Mouse (Mus musculus): ENCODE data around the gene Doc2a. TPM values are rescaled to one million over a fixed set of nuclear protein-coding genes. Genes with fewer than 3 reads are reported as not detected.
A peak's percentile ranks its signal among the peaks of the same experiment; 100 is the strongest.
"Not testable (repeated sequence)": the region's sequence is repeated elsewhere in the genome, so short reads cannot be mapped to it uniquely, and the experiment has no call there.

Gene Doc2a
- polyA plus RNA-seq, 1 experiment from 2014 or later: 0.15 TPM

DNA sequence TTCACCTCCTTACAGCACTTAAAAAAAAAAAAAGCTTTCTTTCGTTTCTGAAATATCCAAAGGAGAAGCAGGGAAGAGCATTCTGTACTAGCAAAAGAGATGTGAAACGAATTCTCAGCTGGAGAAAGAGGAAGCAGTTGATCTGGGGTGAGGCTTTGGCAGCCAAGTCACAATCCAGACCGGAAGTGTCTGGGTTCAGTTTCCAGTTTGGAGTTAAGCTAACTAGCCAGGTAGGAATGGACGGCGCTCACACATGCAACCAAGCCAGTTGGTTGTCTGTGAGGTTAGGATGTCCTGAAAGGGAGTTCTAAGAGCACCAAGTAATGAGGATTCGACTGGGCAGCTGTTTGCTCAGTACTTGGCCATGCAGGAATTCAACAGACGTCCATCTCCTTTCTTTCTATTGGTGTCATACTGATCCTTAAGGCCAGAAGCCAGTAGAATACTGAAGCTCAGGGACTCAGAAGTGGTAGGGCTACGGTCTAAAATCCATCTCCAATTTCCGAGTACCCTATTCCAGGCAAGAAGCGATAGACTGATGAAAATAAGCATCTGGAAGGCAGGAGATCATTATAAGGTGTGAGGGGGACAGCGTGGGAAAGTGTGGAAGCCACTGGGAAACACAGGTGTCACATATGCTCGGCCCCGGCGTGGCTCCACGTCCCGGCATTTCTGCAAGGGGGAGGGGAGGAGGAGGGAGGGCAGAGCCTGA is 50.3 kb downstream of the Doc2a start:
- Histone ChIP-seq H3K4me2 (replicated peaks; ENCODE audit: low read depth) (peak overlapping the region; percentile 79), H3K4me3 (ENCODE audit: low read depth, low read length) (peak overlapping the region; percentile 69), H3K4me1 (replicated peaks; ENCODE audit: control insufficient read depth, insufficient read depth) (no peaks in the 10 kb centered on the region; the same call in 1 of the 2 replicates), H3K27me3 (ENCODE audit: control insufficient read depth, insufficient read depth, low read length) (no peaks in the 10 kb centered on the region), H3K36me3 (ENCODE audit: control insufficient read depth, insufficient read depth, low read length) (no peaks in the 10 kb centered on the region), H3K9me3 (ENCODE audit: control insufficient read depth, low read length) (no peaks in the 10 kb centered on the region), H3K27ac (replicated peaks) (peak overlapping the region; percentile 87), H3K9ac (ENCODE audit: low read length) (peak overlapping the region; percentile 80)
- ATAC-seq (ENCODE audit: low FRiP score, low TSS enrichment): peak; percentile 19; the same call in 1 of the 2 replicates
- TF ChIP-seq CTCF (IDR thresholded peaks at IDR 0.05; ENCODE audit: low read depth) (no peak), EP300 (optimal IDR thresholded peaks at IDR 0.05) (no peak)
- 16% methylated on average over 16 of the region's 16 CpGs for WGBS
- peak; percentile 20 for DNase-seq (ENCODE audit: low spot score)

GRCm38 (mm10) chr7:126898102-126898990 is 51.1 kb downstream of the Doc2a start:
- Histone ChIP-seq H3K27me3 (ENCODE audit: control insufficient read depth, insufficient read depth, low read length) (no peaks in the 10 kb centered on the region), H3K9me3 (ENCODE audit: control insufficient read depth, low read length) (no peaks in the 10 kb centered on the region), H3K27ac (replicated peaks) (peak overlapping the region; percentile 87), H3K36me3 (ENCODE audit: control insufficient read depth, insufficient read depth, low read length) (no peaks in the 10 kb centered on the region), H3K4me3 (ENCODE audit: low read depth, low read length) (peak overlapping the region; percentile 69), H3K4me2 (replicated peaks; ENCODE audit: low read depth) (peak overlapping the region; percentile 79), H3K9ac (ENCODE audit: low read length) (peak overlapping the region; percentile 80), H3K4me1 (replicated peaks; ENCODE audit: control insufficient read depth, insufficient read depth) (no peaks in the 10 kb centered on the region; the same call in 1 of the 2 replicates)
- peak; percentile 98 for DNase-seq (ENCODE audit: low spot score)
- TF ChIP-seq EP300 (optimal IDR thresholded peaks at IDR 0.05) (no peak), CTCF (IDR thresholded peaks at IDR 0.05; ENCODE audit: low read depth) (no peak)
- ATAC-seq (ENCODE audit: low FRiP score, low TSS enrichment): peak; percentile 96
- WGBS: 13% methylated on average over 33 of the region's 37 CpGs

DNA sequence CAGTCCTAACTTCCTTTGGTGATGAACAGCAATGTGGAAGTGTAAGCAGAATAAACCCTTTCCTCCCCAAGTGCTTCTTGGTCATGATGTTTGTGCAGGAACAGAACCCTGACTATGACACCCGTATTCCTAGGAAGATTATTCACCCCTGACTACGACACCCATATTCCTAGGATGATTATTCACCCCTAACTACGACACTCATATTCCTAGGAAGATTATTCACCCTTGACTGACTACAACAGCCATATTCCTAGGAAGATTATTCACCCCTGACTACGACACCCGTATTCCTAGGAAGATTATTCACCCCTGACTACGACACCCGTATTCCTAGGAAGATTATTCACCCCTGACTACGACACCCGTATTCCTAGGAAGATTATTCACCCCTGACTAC is 52.6 kb downstream of the Doc2a start:
- H3K9ac ChIP-seq (ENCODE audit: low read length); H3K4me3 ChIP-seq (ENCODE audit: low read depth, low read length); H3K4me1 ChIP-seq (replicated peaks; ENCODE audit: control insufficient read depth, insufficient read depth); H3K4me2 ChIP-seq (replicated peaks; ENCODE audit: low read depth); DNase-seq (ENCODE audit: low spot score); H3K9me3 ChIP-seq (ENCODE audit: control insufficient read depth, low read length); H3K27me3 ChIP-seq (ENCODE audit: control insufficient read depth, insufficient read depth, low read length); H3K36me3 ChIP-seq (ENCODE audit: control insufficient read depth, insufficient read depth, low read length); H3K27ac ChIP-seq (replicated peaks); ATAC-seq (ENCODE audit: low FRiP score, low TSS enrichment): not testable (repeated sequence)
- WGBS: 94% methylated on average over 7 of the region's 9 CpGs

Other genes starting within 250 kb of the Doc2a start
- 140 and 182 TPM in 2 replicates for gene Nupr1, start 216.6 kb upstream of the Doc2a start, polyA plus RNA-seq (2015; fragmentation: Nextera tagmentation; extraction: Ambion mirVana)
- 28.6 and 28.9 TPM in 2 replicates for gene Sgf29, start 198.1 kb upstream of the Doc2a start, polyA plus RNA-seq (2015; fragmentation: Nextera tagmentation; extraction: Ambion mirVana)
- 10.9 and 12.4 TPM in 2 replicates for gene Sult1a1, start 171.0 kb upstream of the Doc2a start, polyA plus RNA-seq (2015; fragmentation: Nextera tagmentation; extraction: Ambion mirVana)
- 92.3 and 93.4 TPM in 2 replicates for gene Bola2, start 152.0 kb upstream of the Doc2a start, polyA plus RNA-seq (2015; fragmentation: Nextera tagmentation; extraction: Ambion mirVana)
- 6.1 and 6.2 TPM in 2 replicates for gene Slx1b, start 151.6 kb upstream of the Doc2a start, polyA plus RNA-seq (2015; fragmentation: Nextera tagmentation; extraction: Ambion mirVana)
- gene Coro1a, start 139.6 kb upstream of the Doc2a start, polyA plus RNA-seq (2015; fragmentation: Nextera tagmentation; extraction: Ambion mirVana): 15.7 and 16.9 TPM in 2 replicates
- 114 and 116 TPM in 2 replicates for gene Mapk3, start 87.8 kb upstream of the Doc2a start, polyA plus RNA-seq (2015; fragmentation: Nextera tagmentation; extraction: Ambion mirVana)
- 51.3 and 53.1 TPM in 2 replicates for gene Gdpd3, start 81.1 kb upstream of the Doc2a start, polyA plus RNA-seq (2015; fragmentation: Nextera tagmentation; extraction: Ambion mirVana)
- 86.0 and 102 TPM in 2 replicates for gene Ypel3, start 70.5 kb upstream of the Doc2a start, polyA plus RNA-seq (2015; fragmentation: Nextera tagmentation; extraction: Ambion mirVana)
- gene Tbx6, start 65.9 kb upstream of the Doc2a start, polyA plus RNA-seq (2015; fragmentation: Nextera tagmentation; extraction: Ambion mirVana): 0.08 and 0.18 TPM in 2 replicates
- gene Ppp4c, start 54.9 kb upstream of the Doc2a start, polyA plus RNA-seq (2015; fragmentation: Nextera tagmentation; extraction: Ambion mirVana): 118 and 122 TPM in 2 replicates
- 0.57 and 0.59 TPM in 2 replicates for gene Fam57b, start 49.7 kb upstream of the Doc2a start, polyA plus RNA-seq (2015; fragmentation: Nextera tagmentation; extraction: Ambion mirVana)
- gene 4930451I11Rik, start 15.8 kb upstream of the Doc2a start, polyA plus RNA-seq (2015; fragmentation: Nextera tagmentation; extraction: Ambion mirVana): not detected in 2 replicates
- gene Hirip3, start 14.6 kb downstream of the Doc2a start, polyA plus RNA-seq (2015; fragmentation: Nextera tagmentation; extraction: Ambion mirVana): 5.7 and 7.6 TPM in 2 replicates
- gene Ino80e, start 15.0 kb downstream of the Doc2a start, polyA plus RNA-seq (2015; fragmentation: Nextera tagmentation; extraction: Ambion mirVana): 31.0 and 34.4 TPM in 2 replicates
- 13.9 TPM in 2 replicates for gene Taok2, start 37.3 kb downstream of the Doc2a start, polyA plus RNA-seq (2015; fragmentation: Nextera tagmentation; extraction: Ambion mirVana)
- 32.9 and 36.3 TPM in 2 replicates for gene Tmem219, start 75.5 kb downstream of the Doc2a start, polyA plus RNA-seq (2015; fragmentation: Nextera tagmentation; extraction: Ambion mirVana)
- 9.7 and 10.2 TPM in 2 replicates for gene Kctd13, start 81.5 kb downstream of the Doc2a start, polyA plus RNA-seq (2015; fragmentation: Nextera tagmentation; extraction: Ambion mirVana)
- gene Asphd1, start 102.2 kb downstream of the Doc2a start, polyA plus RNA-seq (2015; fragmentation: Nextera tagmentation; extraction: Ambion mirVana): 0.28 and 0.40 TPM in 2 replicates
- 1.5 and 1.6 TPM in 2 replicates for gene Sez6l2, start 103.1 kb downstream of the Doc2a start, polyA plus RNA-seq (2015; fragmentation: Nextera tagmentation; extraction: Ambion mirVana)
- 79.3 and 80.4 TPM in 2 replicates for gene Cdipt, start 128.5 kb downstream of the Doc2a start, polyA plus RNA-seq (2015; fragmentation: Nextera tagmentation; extraction: Ambion mirVana)
- gene Cdiptos, start 128.7 kb downstream of the Doc2a start, polyA plus RNA-seq (2015; fragmentation: Nextera tagmentation; extraction: Ambion mirVana): 1.5 and 1.7 TPM in 2 replicates
- gene Mvp, start 167.2 kb downstream of the Doc2a start, polyA plus RNA-seq (2015; fragmentation: Nextera tagmentation; extraction: Ambion mirVana): 49.5 and 50.0 TPM in 2 replicates
- gene Pagr1b, start 169.1 kb downstream of the Doc2a start, polyA plus RNA-seq (2015; fragmentation: Nextera tagmentation; extraction: Ambion mirVana): 0.42 TPM in 1 of 2 replicates, not detected in the other
- 8.7 and 25.1 TPM in 2 replicates for gene Pagr1a, start 169.9 kb downstream of the Doc2a start, polyA plus RNA-seq (2015; fragmentation: Nextera tagmentation; extraction: Ambion mirVana)
- gene Gm42742, start 173.7 kb downstream of the Doc2a start, polyA plus RNA-seq (2015; fragmentation: Nextera tagmentation; extraction: Ambion mirVana): 12.0 and 27.5 TPM in 2 replicates
- gene Prrt2, start 173.8 kb downstream of the Doc2a start, polyA plus RNA-seq (2015; fragmentation: Nextera tagmentation; extraction: Ambion mirVana): 1.7 and 2.9 TPM in 2 replicates
- gene Maz, start 179.6 kb downstream of the Doc2a start, polyA plus RNA-seq (2015; fragmentation: Nextera tagmentation; extraction: Ambion mirVana): 21.3 and 25.5 TPM in 2 replicates
- 20.8 and 24.4 TPM in 2 replicates for gene Kif22, start 195.1 kb downstream of the Doc2a start, polyA plus RNA-seq (2015; fragmentation: Nextera tagmentation; extraction: Ambion mirVana)
- gene Zg16, start 239.9 kb downstream of the Doc2a start, polyA plus RNA-seq (2015; fragmentation: Nextera tagmentation; extraction: Ambion mirVana): 1.8 and 2.0 TPM in 2 replicates
- 4.0 and 4.1 TPM in 2 replicates for gene AI467606, start 243.9 kb downstream of the Doc2a start, polyA plus RNA-seq (2015; fragmentation: Nextera tagmentation; extraction: Ambion mirVana)